Mouse (Mus musculus): ENCODE data around the gene Ppp1r8.

Ppp1r8 gene

GRCm38 (mm10) chr4:132842970-132843704, at the start of gene Ppp1r8:
Ppp1r8 (minus strand) TSS chr4:132843169.
- peak; percentile 90 to 93 for DNase-seq

- DNase-seq: no peak
These were observed 41.9 kb upstream of the Ppp1r8 start for GRCm38 (mm10) chr4:132884844-132885374.

GRCm38 (mm10) chr4:132884064-132884843, 41.3 kb upstream of the Ppp1r8 start, which contains the start of gene Stx12:
Stx12 (minus strand) TSS chr4:132884509.
- DNase-seq: peak; percentile 92 to 94

GRCm38 (mm10) chr4:132883561-132884063, 40.6 kb upstream of the Ppp1r8 start:
- DNase-seq: no peak

- no peak for DNase-seq
These were observed 31.6 kb upstream of the Ppp1r8 start for GRCm38 (mm10) chr4:132874363-132875097.

GRCm38 (mm10) chr4:132873481-132874362, 30.8 kb upstream of the Ppp1r8 start:
- no peak for DNase-seq

GRCm38 (mm10) chr4:132871116-132871515, 28.1 kb upstream of the Ppp1r8 start:
- no peak for DNase-seq

GRCm38 (mm10) chr4:132864856-132865255, 21.9 kb upstream of the Ppp1r8 start:
- no peak for DNase-seq

GRCm38 (mm10) chr4:132863012-132863411, 20.0 kb upstream of the Ppp1r8 start:
- DNase-seq: no peak

- DNase-seq: no peak
These were observed 17.9 kb upstream of the Ppp1r8 start for GRCm38 (mm10) chr4:132860880-132861279.

GRCm38 (mm10) chr4:132843705-132844071, 719 bp upstream of the Ppp1r8 start:
- no peak for DNase-seq

GRCm38 (mm10) chr4:132842281-132842906, 575 bp downstream of the Ppp1r8 start:
- peak; percentile 47 to 52 for DNase-seq

- DNase-seq: no peak
These were observed 1.5 kb downstream of the Ppp1r8 start for GRCm38 (mm10) chr4:132841493-132841892.

GRCm38 (mm10) chr4:132823614-132824366, 19.2 kb downstream of the Ppp1r8 start:
- DNase-seq: peak; percentile 30 to 48

GRCm38 (mm10) chr4:132818442-132818841, 24.5 kb downstream of the Ppp1r8 start:
- DNase-seq: no peak

- no peak for DNase-seq
These were observed 26.1 kb downstream of the Ppp1r8 start for GRCm38 (mm10) chr4:132816855-132817254.

- no peak for DNase-seq
These were observed 26.6 kb downstream of the Ppp1r8 start for GRCm38 (mm10) chr4:132816404-132816803.

- DNase-seq: no peak
These were observed 33.3 kb downstream of the Ppp1r8 start for GRCm38 (mm10) chr4:132809621-132810020.

GRCm38 (mm10) chr4:132807771-132808641, 35.0 kb downstream of the Ppp1r8 start:
- DNase-seq: no peak
